Mouse (Mus musculus): ENCODE data around the gene Nfkb2. TPM values are rescaled to one million over a fixed set of nuclear protein-coding genes. Genes with fewer than 3 reads are reported as not detected.

Gene Nfkb2
- total and polyA plus RNA-seq, 2 experiments from 2014 or later, result 6.6 to 26.9 TPM

GRCm38 (mm10) chr19:46339287-46339971 lies 35.3 kb downstream of the Nfkb2 start:
- Histone ChIP-seq H3K9ac (replicated peaks; ENCODE audit: low read depth, low read length) (0 out of 2 replicates have a peak overlapping the region, but pooled peaks have one; percentile 1), H3K9me3 (replicated peaks; ENCODE audit: control insufficient read depth, low read length) (no peaks in the 10 kb centered on the region), H3K36me3 (replicated peaks; ENCODE audit: control insufficient read depth, insufficient read depth, low read length) (no peaks in the 10 kb centered on the region), H3K4me2 (ENCODE audit: low read depth, low read length) (no peak overlapping the region; the same call in 1 of the 2 replicates), H3K27me3 (ENCODE audit: control insufficient read depth, insufficient read depth, low read length) (no peaks in the 10 kb centered on the region), H3K27ac (ENCODE audit: low read depth) (peak overlapping the region; percentile 45), H3K4me1 (ENCODE audit: control insufficient read depth, insufficient read depth) (peaks cover 7% of the 10 kb centered on the region; the same call in 1 of the 2 replicates), H3K4me3 (ENCODE audit: low read depth, low read length) (no peak overlapping the region)
- ATAC-seq (ENCODE audit: insufficient read depth, low read depth) (no peak), DNase-seq (ENCODE audit: low spot score) (no peak)
- TF ChIP-seq CTCF (IDR thresholded peaks at IDR 0.05; ENCODE audit: low read depth), result no peak
- no peak for TF ChIP-seq EP300 (IDR thresholded peaks at IDR 0.05; ENCODE audit: low read depth)
- 64% methylated on average over 6 of the region's 7 CpGs for WGBS

DNA sequence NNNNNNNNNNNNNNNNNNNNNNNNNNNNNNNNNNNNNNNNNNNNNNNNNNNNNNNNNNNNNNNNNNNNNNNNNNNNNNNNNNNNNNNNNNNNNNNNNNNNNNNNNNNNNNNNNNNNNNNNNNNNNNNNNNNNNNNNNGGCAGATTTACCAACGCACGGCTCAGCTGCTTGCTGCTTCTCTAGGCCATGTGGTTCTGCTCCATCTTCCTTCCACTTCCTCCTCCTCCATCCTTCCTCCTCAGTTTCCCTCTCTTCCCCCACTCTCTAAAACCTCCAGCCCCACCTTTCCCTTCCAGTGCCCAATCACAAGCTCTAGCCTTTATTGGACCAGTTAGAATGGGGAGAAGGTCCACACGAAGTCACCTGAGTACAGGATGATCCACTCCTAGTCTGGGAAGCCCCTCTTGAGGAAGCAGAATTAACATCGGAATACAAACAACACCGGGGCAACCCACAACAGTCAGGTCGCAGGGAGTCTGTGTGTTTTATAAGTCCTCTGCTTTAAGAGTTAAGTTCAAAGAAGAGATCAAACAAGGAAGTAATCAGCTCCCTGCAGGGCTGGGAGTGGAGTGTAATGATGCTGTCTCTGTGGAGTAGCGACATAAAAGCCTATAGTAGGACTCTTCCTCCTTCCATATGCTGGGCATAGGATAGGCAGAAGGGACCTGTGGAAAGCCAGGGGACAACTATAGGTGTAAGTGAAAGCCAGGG lies 40.7 kb downstream of the Nfkb2 start:
- DNase-seq (ENCODE audit: low spot score) (no peak), ATAC-seq (ENCODE audit: insufficient read depth, low read depth) (no peak)
- no peak overlapping the region for H3K4me3 ChIP-seq (ENCODE audit: low read depth, low read length)
- H3K27ac ChIP-seq (ENCODE audit: low read depth), result no peak overlapping the region
- H3K4me2 ChIP-seq (ENCODE audit: low read depth, low read length), result no peak overlapping the region
- H3K36me3 ChIP-seq (replicated peaks; ENCODE audit: control insufficient read depth, insufficient read depth, low read length), result no peaks in the 10 kb centered on the region
- 23% methylated on average over 7 of the region's 7 CpGs for WGBS
- no peaks in the 10 kb centered on the region for H3K27me3 ChIP-seq (ENCODE audit: control insufficient read depth, insufficient read depth, low read length)
- H3K4me1 ChIP-seq (ENCODE audit: control insufficient read depth, insufficient read depth), result no peaks in the 10 kb centered on the region; the same call in 1 of the 2 replicates
- TF ChIP-seq CTCF (IDR thresholded peaks at IDR 0.05; ENCODE audit: low read depth) (no peak), EP300 (IDR thresholded peaks at IDR 0.05; ENCODE audit: low read depth) (no peak)
- no peak overlapping the region for H3K9ac ChIP-seq (replicated peaks; ENCODE audit: low read depth, low read length)
- no peaks in the 10 kb centered on the region for H3K9me3 ChIP-seq (replicated peaks; ENCODE audit: control insufficient read depth, low read length)

- WGBS, result 100% methylated on average over 1 of the region's 1 CpGs
- DNase-seq (ENCODE audit: low spot score), result no peak
- Histone ChIP-seq H3K36me3 (replicated peaks; ENCODE audit: control insufficient read depth, insufficient read depth, low read length) (no peaks in the 10 kb centered on the region), H3K27me3 (ENCODE audit: control insufficient read depth, insufficient read depth, low read length) (no peaks in the 10 kb centered on the region), H3K27ac (ENCODE audit: low read depth) (no peak overlapping the region), H3K4me2 (ENCODE audit: low read depth, low read length) (no peak overlapping the region), H3K9me3 (replicated peaks; ENCODE audit: control insufficient read depth, low read length) (no peaks in the 10 kb centered on the region), H3K4me1 (ENCODE audit: control insufficient read depth, insufficient read depth) (no peaks in the 10 kb centered on the region; the same call in 1 of the 2 replicates), H3K9ac (replicated peaks; ENCODE audit: low read depth, low read length) (no peak overlapping the region), H3K4me3 (ENCODE audit: low read depth, low read length) (no peak overlapping the region)
- TF ChIP-seq EP300 (IDR thresholded peaks at IDR 0.05; ENCODE audit: low read depth), result no peak
- TF ChIP-seq CTCF (IDR thresholded peaks at IDR 0.05; ENCODE audit: low read depth), result no peak
- ATAC-seq (ENCODE audit: insufficient read depth, low read depth), result no peak
Observed at GRCm38 (mm10) chr19:46347146-46347545, 43.0 kb downstream of the Nfkb2 start.

- Histone ChIP-seq H3K4me2 (ENCODE audit: low read depth, low read length) (peak overlapping the region; percentile 81), H3K27ac (ENCODE audit: low read depth) (peak overlapping the region; percentile 58)
Observed at GRCm38 (mm10) chr19:46347936-46348668, 44.0 kb downstream of the Nfkb2 start.

GRCm38 (mm10) chr19:46348761-46349458 lies 44.8 kb downstream of the Nfkb2 start:
- peak overlapping the region; percentile 60 for H3K4me3 ChIP-seq (ENCODE audit: low read depth, low read length)
- WGBS, result under 1% methylated on average over 67 of the region's 78 CpGs
- H3K9ac ChIP-seq (replicated peaks; ENCODE audit: low read depth, low read length), result peak overlapping the region; percentile 43
- no peaks in the 10 kb centered on the region for H3K36me3 ChIP-seq (replicated peaks; ENCODE audit: control insufficient read depth, insufficient read depth, low read length)
- peak overlapping the region; percentile 81 for H3K4me2 ChIP-seq (ENCODE audit: low read depth, low read length)
- H3K4me1 ChIP-seq (ENCODE audit: control insufficient read depth, insufficient read depth), result no peaks in the 10 kb centered on the region; the same call in 1 of the 2 replicates
- no peaks in the 10 kb centered on the region for H3K9me3 ChIP-seq (replicated peaks; ENCODE audit: control insufficient read depth, low read length)
- H3K27ac ChIP-seq (ENCODE audit: low read depth), result peak overlapping the region; percentile 58
- DNase-seq (ENCODE audit: low spot score) (peak; percentile 23), ATAC-seq (ENCODE audit: insufficient read depth, low read depth) (peak; percentile 85)
- H3K27me3 ChIP-seq (ENCODE audit: control insufficient read depth, insufficient read depth, low read length), result no peaks in the 10 kb centered on the region
- no peak for TF ChIP-seq EP300 (IDR thresholded peaks at IDR 0.05; ENCODE audit: low read depth)
- no peak for TF ChIP-seq CTCF (IDR thresholded peaks at IDR 0.05; ENCODE audit: low read depth)

More at GRCm38 (mm10) chr19:46347936-46348668, 44.0 kb downstream of the Nfkb2 start:
- H3K4me3 ChIP-seq (ENCODE audit: low read depth, low read length), result peak overlapping the region; percentile 60
- no peaks in the 10 kb centered on the region for H3K27me3 ChIP-seq (ENCODE audit: control insufficient read depth, insufficient read depth, low read length)
- no peaks in the 10 kb centered on the region; the same call in 1 of the 2 replicates for H3K4me1 ChIP-seq (ENCODE audit: control insufficient read depth, insufficient read depth)
- WGBS, result 27% methylated on average over 14 of the region's 14 CpGs
- H3K36me3 ChIP-seq (replicated peaks; ENCODE audit: control insufficient read depth, insufficient read depth, low read length), result no peaks in the 10 kb centered on the region
- TF ChIP-seq CTCF (IDR thresholded peaks at IDR 0.05; ENCODE audit: low read depth), result no peak
- TF ChIP-seq EP300 (IDR thresholded peaks at IDR 0.05; ENCODE audit: low read depth), result no peak
- DNase-seq (ENCODE audit: low spot score) (no peak), ATAC-seq (ENCODE audit: insufficient read depth, low read depth) (peak; percentile 15; the same call in 1 of the 2 replicates)
- no peaks in the 10 kb centered on the region for H3K9me3 ChIP-seq (replicated peaks; ENCODE audit: control insufficient read depth, low read length)
- H3K9ac ChIP-seq (replicated peaks; ENCODE audit: low read depth, low read length), result peak overlapping the region; percentile 43

All from heart, postnatal 0 days (tissue).